Mouse (Mus musculus): ENCODE measurements around the gene Crcp. TPM values are rescaled to one million over a fixed set of nuclear protein-coding genes. Genes with fewer than 3 reads are reported as not detected.

The Crcp gene
- polyA plus RNA-seq, 1 experiment from 2014 or later, result 36.8 TPM

GRCm38 (mm10) chr5:129997700-129998099 is 31.4 kb upstream of the Crcp start:
- WGBS, result 73% methylated on average over 19 of the region's 19 CpGs
- TF ChIP-seq CTCF (IDR thresholded peaks at IDR 0.05; ENCODE audit: low read depth), result peak; percentile 27; the same call in 1 of the 2 replicates
- no peak for DNase-seq (ENCODE audit: low spot score)
- Histone ChIP-seq H3K4me2 (ENCODE audit: low read length) (no peak overlapping the region), H3K9me3 (replicated peaks; ENCODE audit: low read length) (no peaks in the 10 kb centered on the region), H3K27me3 (ENCODE audit: insufficient read depth, low read length) (no peaks in the 10 kb centered on the region), H3K36me3 (ENCODE audit: insufficient read depth, low read length) (0 out of 2 replicates have a peak, but pooled peaks cover 3% of the 10 kb centered on the region), H3K4me3 (replicated peaks; ENCODE audit: low read depth, low read length) (no peak overlapping the region), H3K27ac (no peak overlapping the region), H3K4me1 (replicated peaks; ENCODE audit: insufficient read depth, low read length) (peaks cover 8% of the 10 kb centered on the region; the same call in 1 of the 2 replicates), H3K9ac (ENCODE audit: low read depth, low read length) (no peak overlapping the region)
- ATAC-seq (replicated peaks; ENCODE audit: low FRiP score, low read depth), result no peak

DNA sequence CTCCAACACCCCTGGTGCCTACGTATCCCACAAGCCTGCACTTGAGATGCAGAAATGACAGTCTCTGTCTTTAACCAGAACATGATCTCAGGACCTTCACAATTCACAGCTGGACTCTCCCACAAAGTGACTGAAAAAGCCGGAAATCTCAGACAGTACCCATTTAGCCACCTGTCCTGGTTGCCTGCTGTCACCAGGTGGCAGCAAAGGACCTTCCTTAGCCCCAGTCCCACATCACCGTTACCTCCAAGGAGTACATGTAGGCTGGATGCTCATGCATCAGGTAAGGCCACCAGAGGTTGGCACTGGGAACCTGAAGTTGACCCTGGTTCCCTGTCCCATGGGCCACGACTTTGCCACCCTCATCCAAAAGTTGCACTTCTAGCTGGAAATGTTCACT is 30.0 kb upstream of the Crcp start:
- 28% methylated on average over 4 of the region's 4 CpGs for WGBS
- Histone ChIP-seq H3K4me1 (replicated peaks; ENCODE audit: insufficient read depth, low read length) (peaks cover 13% of the 10 kb centered on the region; the same call in 1 of the 2 replicates), H3K9me3 (replicated peaks; ENCODE audit: low read length) (no peaks in the 10 kb centered on the region), H3K4me2 (ENCODE audit: low read length) (no peak overlapping the region), H3K4me3 (replicated peaks; ENCODE audit: low read depth, low read length) (no peak overlapping the region), H3K27ac (no peak overlapping the region), H3K9ac (ENCODE audit: low read depth, low read length) (no peak overlapping the region), H3K27me3 (ENCODE audit: insufficient read depth, low read length) (no peaks in the 10 kb centered on the region), H3K36me3 (ENCODE audit: insufficient read depth, low read length) (0 out of 2 replicates have a peak, but pooled peaks cover 3% of the 10 kb centered on the region)
- no peak for ATAC-seq (replicated peaks; ENCODE audit: low FRiP score, low read depth)
- DNase-seq (ENCODE audit: low spot score), result peak; percentile 81
- peak; percentile 88 for TF ChIP-seq CTCF (IDR thresholded peaks at IDR 0.05; ENCODE audit: low read depth)

DNA sequence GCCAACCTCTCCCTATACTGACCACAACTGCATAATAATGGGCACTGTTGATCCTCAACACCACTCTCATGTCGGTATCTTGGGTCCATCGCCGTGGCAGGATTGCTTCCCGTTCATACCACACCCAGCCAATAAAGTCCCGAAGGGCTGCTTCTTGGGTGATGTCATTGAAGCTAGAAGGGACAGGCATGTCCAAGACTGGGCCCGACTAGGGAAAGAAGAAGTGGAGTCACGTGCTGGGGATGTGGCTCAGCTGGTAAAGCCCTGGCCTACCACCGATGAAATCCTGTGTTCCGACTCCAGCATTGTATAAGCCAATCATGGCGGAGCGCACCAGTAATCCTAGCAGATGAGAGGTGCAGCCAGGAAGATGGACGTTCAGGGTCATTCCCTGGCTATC is 28.4 kb upstream of the Crcp start:
- no peaks in the 10 kb centered on the region for H3K36me3 ChIP-seq (ENCODE audit: insufficient read depth, low read length)
- TF ChIP-seq CTCF (IDR thresholded peaks at IDR 0.05; ENCODE audit: low read depth), result no peak
- H3K4me1 ChIP-seq (replicated peaks; ENCODE audit: insufficient read depth, low read length), result peaks cover 13% of the 10 kb centered on the region; the same call in 1 of the 2 replicates
- H3K9ac ChIP-seq (ENCODE audit: low read depth, low read length), result no peak overlapping the region
- H3K9me3 ChIP-seq (replicated peaks; ENCODE audit: low read length), result no peaks in the 10 kb centered on the region
- no peaks in the 10 kb centered on the region for H3K27me3 ChIP-seq (ENCODE audit: insufficient read depth, low read length)
- ATAC-seq (replicated peaks; ENCODE audit: low FRiP score, low read depth) (no peak), DNase-seq (ENCODE audit: low spot score) (no peak)
- H3K4me3 ChIP-seq (replicated peaks; ENCODE audit: low read depth, low read length), result no peak overlapping the region
- no peak overlapping the region for H3K4me2 ChIP-seq (ENCODE audit: low read length)
- H3K27ac ChIP-seq, result no peak overlapping the region
- WGBS, result 87% methylated on average over 12 of the region's 12 CpGs

- Histone ChIP-seq H3K4me3 (replicated peaks; ENCODE audit: low read depth, low read length) (no peak overlapping the region), H3K4me2 (ENCODE audit: low read length) (peak overlapping the region; percentile 84), H3K36me3 (ENCODE audit: insufficient read depth, low read length) (no peaks in the 10 kb centered on the region), H3K9me3 (replicated peaks; ENCODE audit: low read length) (no peaks in the 10 kb centered on the region), H3K9ac (ENCODE audit: low read depth, low read length) (no peak overlapping the region), H3K27ac (0 out of 2 replicates have a peak overlapping the region, but pooled peaks have one; percentile 79), H3K27me3 (ENCODE audit: insufficient read depth, low read length) (no peaks in the 10 kb centered on the region), H3K4me1 (replicated peaks; ENCODE audit: insufficient read depth, low read length) (peaks cover 13% of the 10 kb centered on the region; the same call in 1 of the 2 replicates)
- DNase-seq (ENCODE audit: low spot score) (no peak), ATAC-seq (replicated peaks; ENCODE audit: low FRiP score, low read depth) (no peak)
- no peak for TF ChIP-seq CTCF (IDR thresholded peaks at IDR 0.05; ENCODE audit: low read depth)
- WGBS, result 48% methylated on average over 5 of the region's 5 CpGs
Measured at GRCm38 (mm10) chr5:130001356-130001987, 27.6 kb upstream of the Crcp start.

- peak within 1 kb of the TSS; percentile 84 for H3K4me2 ChIP-seq (ENCODE audit: low read length)
- peak within 1 kb of the TSS; percentile 73 for H3K9ac ChIP-seq (ENCODE audit: low read depth, low read length)
- peaks cover 13% of the 10 kb centered on the region; the same call in 1 of the 2 replicates for H3K4me1 ChIP-seq (replicated peaks; ENCODE audit: insufficient read depth, low read length)
- no peaks in the 10 kb centered on the region for H3K27me3 ChIP-seq (ENCODE audit: insufficient read depth, low read length)
- H3K9me3 ChIP-seq (replicated peaks; ENCODE audit: low read length), result no peaks in the 10 kb centered on the region
- DNase-seq (ENCODE audit: low spot score) (peak; percentile 93), ATAC-seq (replicated peaks; ENCODE audit: low FRiP score, low read depth) (peak; percentile 80)
- H3K4me3 ChIP-seq (replicated peaks; ENCODE audit: low read depth, low read length), result peak within 1 kb of the TSS; percentile 57
- no peaks in the 10 kb centered on the region for H3K36me3 ChIP-seq (ENCODE audit: insufficient read depth, low read length)
- under 1% methylated on average over 39 of the region's 39 CpGs for WGBS
- no peak; the same call in 1 of the 2 replicates for TF ChIP-seq CTCF (IDR thresholded peaks at IDR 0.05; ENCODE audit: low read depth)
- H3K27ac ChIP-seq, result peak within 1 kb of the TSS; percentile 79
Measured at GRCm38 (mm10) chr5:130002301-130003146, 26.6 kb upstream of the Crcp start, which contains the start of gene Gusb. Gene Gusb, minus strand, starts transcription at chr5:130003049.

GRCm38 (mm10) chr5:130003229-130003628 is 25.9 kb upstream of the Crcp start:
- DNase-seq (ENCODE audit: low spot score) (no peak), ATAC-seq (replicated peaks; ENCODE audit: low FRiP score, low read depth) (no peak)
- no peaks in the 10 kb centered on the region for H3K27me3 ChIP-seq (ENCODE audit: insufficient read depth, low read length)
- peaks cover 13% of the 10 kb centered on the region; the same call in 1 of the 2 replicates for H3K4me1 ChIP-seq (replicated peaks; ENCODE audit: insufficient read depth, low read length)
- no peaks in the 10 kb centered on the region for H3K36me3 ChIP-seq (ENCODE audit: insufficient read depth, low read length)
- peak overlapping the region; percentile 84 for H3K4me2 ChIP-seq (ENCODE audit: low read length)
- TF ChIP-seq CTCF (IDR thresholded peaks at IDR 0.05; ENCODE audit: low read depth), result no peak
- 24% methylated on average over 7 of the region's 7 CpGs for WGBS
- H3K27ac ChIP-seq, result peak overlapping the region; percentile 79
- H3K4me3 ChIP-seq (replicated peaks; ENCODE audit: low read depth, low read length), result peak overlapping the region; percentile 57
- H3K9ac ChIP-seq (ENCODE audit: low read depth, low read length), result peak overlapping the region; percentile 73
- no peaks in the 10 kb centered on the region for H3K9me3 ChIP-seq (replicated peaks; ENCODE audit: low read length)

Data from kidney, postnatal 0 days (tissue).